Mouse (Mus musculus) ES-Bruce4 (cell line): ENCODE data around the gene Mme. TPM values are rescaled to one million over a fixed set of nuclear protein-coding genes. Genes with fewer than 3 reads are reported as not detected.

Experiments used
- H3K27ac ChIP-seq: 2 replicates; pipeline ENCODE4 v1.5.1; 2012; ENCODE audit warnings: low read length, inconsistent platforms; ENCODE audit not compliant: insufficient read depth
- H3K27me3 ChIP-seq: 2 replicates; pipeline ENCODE4 v1.6.1; 2012; ENCODE audit warnings: mild to moderate bottlenecking, low read length, inconsistent platforms; ENCODE audit not compliant: control insufficient read depth, poor library complexity, insufficient read depth, severe bottlenecking
- H3K36me3 ChIP-seq: 2 replicates; pipeline ENCODE4 v1.6.1; 2012; ENCODE audit warnings: inconsistent platforms, mild to moderate bottlenecking, low read length, moderate library complexity; ENCODE audit not compliant: control insufficient read depth, poor library complexity, insufficient read depth, severe bottlenecking
- H3K4me1 ChIP-seq: one replicate; pipeline ENCODE4 v1.8.1; 2011; ENCODE audit warnings: low read length; ENCODE audit not compliant: control insufficient read depth, insufficient read depth
- H3K4me3 ChIP-seq: 2 replicates; pipeline ENCODE4 v1.5.1; 2011; ENCODE audit warnings: low read depth, mild to moderate bottlenecking, low read length
- H3K9ac ChIP-seq: 2 replicates; pipeline ENCODE4 v1.6.1; 2012; ENCODE audit warnings: low read depth, mild to moderate bottlenecking, inconsistent platforms; ENCODE audit not compliant: poor library complexity, severe bottlenecking
- H3K9me3 ChIP-seq: replicated peaks from 2 replicates; pipeline ENCODE4 v1.6.1; 2012; ENCODE audit warnings: mild to moderate bottlenecking, low read length, inconsistent platforms; ENCODE audit not compliant: control insufficient read depth, poor library complexity, insufficient read depth, severe bottlenecking
- CTCF ChIP-seq: IDR thresholded peaks from one replicate; pipeline ENCODE4 v1.8.1; 2011; ENCODE audit warnings: low read depth, low read length
- EP300 ChIP-seq: IDR thresholded peaks from 2 replicates; pipeline ENCODE4 v1.6.1; 2011; ENCODE audit warnings: low read depth, low read length; ENCODE audit not compliant: insufficient read depth
- POLR2A ChIP-seq: IDR thresholded peaks from one replicate; pipeline ENCODE4 v1.8.1; 2011; ENCODE audit warnings: low read length; ENCODE audit not compliant: insufficient read depth
- polyA plus RNA-seq: library from polyadenylated mRNA; stranded (reverse); fragments of >200 nt; gene quantifications from 2 replicates; pipeline ENCODE4 v1.2.4, GENCODE M21; 2011; ENCODE audit warnings: low read depth; ENCODE audit not compliant: missing spikeins, insufficient read depth, insufficient read length

The Mme gene
- polyA plus RNA-seq, 1 experiment: 80.3 TPM

DNA sequence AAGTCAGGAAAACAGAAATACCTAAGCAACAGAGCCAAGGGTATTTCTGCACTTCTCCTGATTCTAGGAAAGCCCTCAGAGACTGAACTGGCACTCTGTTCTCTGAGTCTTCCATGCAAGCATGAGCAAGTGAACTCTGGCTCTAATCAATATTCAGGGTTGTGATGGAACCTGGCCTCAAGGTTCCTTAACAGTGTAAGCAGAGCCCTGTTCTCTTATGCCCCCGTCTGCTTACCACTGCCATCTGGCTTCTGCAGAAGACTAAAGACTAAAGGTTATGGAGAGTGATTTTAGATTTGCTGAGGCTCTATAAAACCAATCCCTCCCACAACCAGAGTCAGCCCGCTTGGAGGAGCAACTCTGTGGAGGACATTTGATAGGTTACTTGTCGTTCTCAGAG lies 99.2 kb downstream of the Mme start:
- no peak overlapping the region for H3K4me3 ChIP-seq

GRCm38 (mm10) chr3:63341481-63341880 lies 100.1 kb downstream of the Mme start:
- Histone ChIP-seq H3K36me3 (no peaks in the 10 kb centered on the region; the same call in 1 of the 2 replicates), H3K9ac (no peak overlapping the region), H3K27ac (no peak overlapping the region), H3K4me3 (no peak overlapping the region), H3K9me3 (no peaks in the 10 kb centered on the region), H3K4me1 (no peaks in the 10 kb centered on the region), H3K27me3 (no peaks in the 10 kb centered on the region)
- TF ChIP-seq POLR2A (no peak), CTCF (no peak), EP300 (no peak)

More for the DNA sequence above, 99.2 kb downstream of the Mme start:
- H3K36me3 ChIP-seq: no peaks in the 10 kb centered on the region
- H3K9me3 ChIP-seq: no peaks in the 10 kb centered on the region
- no peak overlapping the region for H3K27ac ChIP-seq
- H3K4me1 ChIP-seq: no peaks in the 10 kb centered on the region
- no peaks in the 10 kb centered on the region for H3K27me3 ChIP-seq
- TF ChIP-seq EP300: no peak
- no peak for TF ChIP-seq CTCF
- TF ChIP-seq POLR2A: no peak
- no peak overlapping the region for H3K9ac ChIP-seq

GRCm38 (mm10) chr3:63344998-63345397 lies 103.7 kb downstream of the Mme start:
- no peaks in the 10 kb centered on the region for H3K27me3 ChIP-seq
- peaks cover 6% of the 10 kb centered on the region for H3K36me3 ChIP-seq
- no peak overlapping the region for H3K27ac ChIP-seq
- no peaks in the 10 kb centered on the region for H3K9me3 ChIP-seq
- H3K4me3 ChIP-seq: no peak overlapping the region
- no peak overlapping the region for H3K9ac ChIP-seq
- no peaks in the 10 kb centered on the region for H3K4me1 ChIP-seq
- no peak for TF ChIP-seq POLR2A

- H3K27me3 ChIP-seq: no peaks in the 10 kb centered on the region
- H3K9ac ChIP-seq: no peak overlapping the region
- H3K4me3 ChIP-seq: no peak overlapping the region
- H3K4me1 ChIP-seq: no peaks in the 10 kb centered on the region
- peaks cover 6% of the 10 kb centered on the region for H3K36me3 ChIP-seq
- no peak overlapping the region for H3K27ac ChIP-seq
- no peak for TF ChIP-seq POLR2A
- no peak for TF ChIP-seq CTCF
- TF ChIP-seq EP300: no peak
- no peaks in the 10 kb centered on the region for H3K9me3 ChIP-seq
These were observed 107.6 kb downstream of the Mme start for GRCm38 (mm10) chr3:63348893-63349426.

DNA sequence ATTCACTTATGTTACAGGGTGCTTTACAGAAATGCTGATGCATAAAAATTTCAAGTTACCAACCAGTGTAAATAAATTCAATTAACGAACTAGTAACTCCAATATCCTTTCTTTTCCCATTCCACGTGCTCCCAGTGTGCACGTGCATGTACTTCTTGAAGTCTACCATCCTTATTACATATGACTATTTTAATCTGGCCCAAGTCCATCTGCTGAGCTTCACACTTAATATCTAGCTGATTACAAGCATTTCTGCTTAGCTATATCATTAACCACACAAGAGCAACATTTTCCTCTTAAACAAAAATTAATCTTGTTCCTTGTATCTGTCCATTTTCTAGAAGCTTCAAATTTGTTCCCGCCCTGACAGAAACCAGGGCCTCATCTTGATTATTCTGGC lies 108.9 kb downstream of the Mme start:
- H3K36me3 ChIP-seq: peaks cover 6% of the 10 kb centered on the region
- TF ChIP-seq POLR2A (no peak), EP300 (no peak), CTCF (no peak)
- H3K27me3 ChIP-seq: no peaks in the 10 kb centered on the region
- no peak overlapping the region for H3K27ac ChIP-seq
- H3K9ac ChIP-seq: no peak overlapping the region
- H3K4me3 ChIP-seq: no peak overlapping the region
- H3K9me3 ChIP-seq: no peaks in the 10 kb centered on the region
- H3K4me1 ChIP-seq: no peaks in the 10 kb centered on the region

GRCm38 (mm10) chr3:63350704-63351103 lies 109.4 kb downstream of the Mme start:
- no peak overlapping the region for H3K9ac ChIP-seq
- H3K27ac ChIP-seq: no peak overlapping the region
- no peaks in the 10 kb centered on the region for H3K27me3 ChIP-seq
- no peak for TF ChIP-seq CTCF
- no peak for TF ChIP-seq POLR2A
- TF ChIP-seq EP300: no peak
- no peaks in the 10 kb centered on the region for H3K4me1 ChIP-seq
- no peaks in the 10 kb centered on the region for H3K9me3 ChIP-seq
- H3K4me3 ChIP-seq: no peak overlapping the region
- peaks cover 6% of the 10 kb centered on the region for H3K36me3 ChIP-seq
